18 mouse cellular contexts compared by ENCODE assay signal in genomic region chr10:80237020-80237419, GRCm38 (mm10).
"Had no signal": no experiment of that assay in that cellular context is flagged by ENCODE, and none has a peak within 500 bp of the region (broad histone marks: within the 10 kb centered on the region; RNA-seq: fewer than 3 reads in every experiment).

No protein-coding gene starts in this region.

- H3K9me3 ChIP-seq: liver, embryonic 13.5 days; liver, embryonic 15.5 days; lung, embryonic 15.5 days; megakaryocyte, embryonic 14.5 days; neural tube, embryonic 12.5 days; stomach, embryonic 15.5 days had no signal

- H3K27me3 ChIP-seq: liver, embryonic 13.5 days; liver, embryonic 15.5 days; lung, embryonic 15.5 days; megakaryocyte, embryonic 14.5 days; neural tube, embryonic 12.5 days; stomach, embryonic 15.5 days had no signal

- H3K4me1 ChIP-seq: liver, embryonic 15.5 days had no signal

- DNase-seq: liver, embryonic 13.5 days; liver, postnatal 0 days; lung, adult 2 months; lung, postnatal 14 days; lung, postnatal 36 days; right cerebral cortex, postnatal 14 days; thymus, adult 2 months; thymus, postnatal 25 days; thymus, postnatal 4 days had no signal

- ATAC-seq: lung, postnatal 0 days had no signal

- H3K4me2 ChIP-seq: liver, embryonic 11.5 days; liver, embryonic 13.5 days; liver, embryonic 15.5 days; lung, embryonic 15.5 days; neural tube, embryonic 12.5 days; stomach, embryonic 15.5 days had no signal

- H3K9ac ChIP-seq: liver, embryonic 13.5 days; liver, embryonic 15.5 days; liver, postnatal 0 days; lung, embryonic 15.5 days; neural tube, embryonic 12.5 days; stomach, embryonic 15.5 days had no signal

- H3K27ac ChIP-seq: liver, embryonic 13.5 days; liver, embryonic 15.5 days; lung, embryonic 15.5 days; macrophage; neural tube, embryonic 12.5 days; stomach, embryonic 15.5 days; stomach, postnatal 0 days had no signal

- H3K4me3 ChIP-seq: liver, embryonic 13.5 days; liver, embryonic 15.5 days; lung, embryonic 15.5 days; megakaryocyte, embryonic 14.5 days; neural tube, embryonic 12.5 days; stomach, embryonic 15.5 days had no signal
